Mouse (Mus musculus): ENCODE results near the gene Nhlrc2.

GRCm38 (mm10) chr19:56592472-56592871, 44.4 kb downstream of the Nhlrc2 start:
- TF ChIP-seq POLR2A (IDR thresholded peaks at IDR 0.05; ENCODE audit: low read depth, low read length) (no peak), CTCF (conservative IDR thresholded peaks at IDR 0.05; ENCODE audit: insufficient read depth, insufficient read length, low read depth, low read length) (no peak)

Measured in kidney, adult 2 months (tissue).